Mouse (Mus musculus) stomach, postnatal 0 days (tissue): ENCODE results near the gene Stt3b.

Source experiments
- CTCF ChIP-seq: IDR thresholded peaks from 2 replicates; pipeline ENCODE4 v1.5.1; 2016; ENCODE audit warnings: antibody characterized with exemption, low read depth, mild to moderate bottlenecking, moderate library complexity
- EP300 ChIP-seq: optimal IDR thresholded peaks from 2 replicates; pipeline ENCODE3; 2016; ENCODE audit warnings: antibody characterized with exemption

DNA sequence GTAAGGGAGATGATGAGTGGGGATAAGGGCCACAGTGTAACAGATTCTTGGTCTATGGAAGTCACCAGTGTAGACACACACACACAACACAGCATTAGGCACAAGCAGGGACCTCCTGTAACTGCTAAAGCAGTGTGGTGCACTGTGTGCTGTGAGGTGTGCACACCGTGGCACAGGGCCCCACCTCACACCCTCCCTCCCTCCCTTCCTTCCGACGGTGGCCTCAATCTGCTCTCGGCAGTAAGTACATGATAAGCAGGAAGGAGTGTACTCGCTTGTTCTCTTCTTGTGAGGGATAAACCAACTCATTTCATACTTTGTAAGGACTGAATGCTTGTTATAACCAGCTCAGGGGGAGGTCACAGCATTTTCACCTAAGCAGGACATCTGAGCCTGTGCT, 61.1 kb downstream of the Stt3b start:
- TF ChIP-seq EP300 (no peak), CTCF (no peak)
